28 mouse cellular contexts compared by ENCODE assay signal in the genomic region with DNA sequence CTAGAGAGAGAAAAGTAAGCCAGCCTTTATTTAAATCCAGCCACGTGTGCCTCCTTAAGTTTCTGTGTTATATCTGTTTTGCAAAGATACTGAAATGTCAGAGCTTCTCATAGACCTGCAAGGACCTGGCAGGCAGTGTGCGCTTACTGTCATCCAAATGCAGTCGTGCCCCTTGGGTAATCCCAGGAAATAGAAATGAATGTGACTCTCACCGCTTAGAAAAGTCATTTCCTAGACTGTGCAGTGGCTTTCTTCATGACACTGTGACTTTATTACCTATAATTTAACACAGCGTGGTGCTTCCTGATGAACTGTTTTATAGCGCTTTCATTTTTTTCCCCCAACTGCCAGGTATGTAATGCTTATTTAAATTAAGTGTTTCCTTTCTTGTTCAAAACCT.
A peak's percentile ranks its signal among the peaks of the same experiment; 100 is the strongest.
DNase-seq lines count a peak whose midpoint lies in the region; ATAC-seq and TF ChIP-seq lines count a peak whose summit lies in the region.
"Had no signal": no experiment of that assay in that cellular context is flagged by ENCODE, and none has a peak within 500 bp of the region (broad histone marks: within the 10 kb centered on the region; RNA-seq: fewer than 3 reads in every experiment).

No protein-coding gene starts in this region.

- TF ChIP-seq POLR2A in limb, embryonic 14.5 days (IDR thresholded peaks at IDR 0.05; ENCODE audit: borderline replicate concordance, extremely low read depth, insufficient read depth, insufficient read length) = no peak

- H3K27me3 ChIP-seq in forebrain, embryonic 16.5 days (replicated peaks; ENCODE audit: control insufficient read depth, insufficient read depth, low read length) = no peaks in the 10 kb centered on the region
- no peaks in the 10 kb centered on the region for H3K27me3 ChIP-seq in forebrain, embryonic 13.5 days
- no peaks in the 10 kb centered on the region for H3K27me3 ChIP-seq in limb, embryonic 14.5 days (ENCODE audit: control insufficient read depth, insufficient read depth, low read length)
- H3K27me3 ChIP-seq in limb, embryonic 10.5 days (ENCODE audit: low read depth, poor library complexity, severe bottlenecking) = no peaks in the 10 kb centered on the region
- H3K27me3 ChIP-seq in hindbrain, postnatal 0 days (ENCODE audit: insufficient read depth, low read length) = no peaks in the 10 kb centered on the region
- H3K27me3 ChIP-seq: limb, embryonic 12.5 days; lung, embryonic 15.5 days; midbrain, embryonic 15.5 days; stomach, embryonic 15.5 days had no signal

- TF ChIP-seq CTCF in hindbrain, postnatal 0 days (IDR thresholded peaks at IDR 0.05; ENCODE audit: low read depth) = no peak

- H3K9ac ChIP-seq in forebrain, embryonic 16.5 days (replicated peaks; ENCODE audit: low read depth, low read length) = no peak overlapping the region
- H3K9ac ChIP-seq in forebrain, embryonic 13.5 days = no peak overlapping the region
- no peak overlapping the region for H3K9ac ChIP-seq in limb, embryonic 14.5 days (ENCODE audit: low read depth, low read length, severe bottlenecking)
- H3K9ac ChIP-seq in hindbrain, postnatal 0 days (replicated peaks; ENCODE audit: low read length) = no peak overlapping the region
- H3K9ac ChIP-seq: limb, embryonic 12.5 days; lung, embryonic 15.5 days; midbrain, embryonic 15.5 days; stomach, embryonic 15.5 days had no signal

- DNase-seq in limb, embryonic 14.5 days (ENCODE audit: low spot score) = no peak
- DNase-seq in limb, embryonic 10.5 days (ENCODE audit: low spot score) = no peak
- DNase-seq in brain, adult 2 months (ENCODE audit: low read depth, low spot score) = peak; percentile 13
- peak; percentile 26 for DNase-seq in hindbrain, postnatal 0 days (ENCODE audit: low spot score)
- DNase-seq in left cerebral cortex, adult 8-10 months (ENCODE audit: low spot score in 2 of 2) = no peak
- DNase-seq: adrenal gland, adult 8-10 months; cerebellum, adult 11 months; cerebellum, adult 9-10 months; cerebellum, postnatal 36 days; gastrocnemius, adult 2 months; gastrocnemius, postnatal 36 days; heart, adult 18-20 months; heart, postnatal 36 days; kidney, adult 11 months; kidney, postnatal 14 days; layer of hippocampus, adult 9-11 months had no signal

- no peaks in the 10 kb centered on the region for H3K4me1 ChIP-seq in forebrain, embryonic 16.5 days (replicated peaks; ENCODE audit: control insufficient read depth, insufficient read depth, low read length)
- H3K4me1 ChIP-seq in forebrain, embryonic 13.5 days = no peaks in the 10 kb centered on the region
- no peaks in the 10 kb centered on the region for H3K4me1 ChIP-seq in limb, embryonic 14.5 days (ENCODE audit: control insufficient read depth, insufficient read depth, low read length)
- peaks cover 8% of the 10 kb centered on the region for H3K4me1 ChIP-seq in limb, embryonic 10.5 days
- no peaks in the 10 kb centered on the region for H3K4me1 ChIP-seq in hindbrain, postnatal 0 days (ENCODE audit: insufficient read depth, low read length)
- H3K4me1 ChIP-seq: lung, embryonic 15.5 days; midbrain, embryonic 15.5 days; stomach, embryonic 15.5 days had no signal

- ATAC-seq in forebrain, embryonic 16.5 days = peak; percentile 66; the same call in 1 of the 2 replicates
- ATAC-seq in forebrain, embryonic 13.5 days = no peak
- ATAC-seq in limb, embryonic 14.5 days (ENCODE audit: low FRiP score, low read depth) = peak; percentile 44
- ATAC-seq in hindbrain, postnatal 0 days = no peak
- no peak for ATAC-seq in erythroid progenitor cell, adult 5-6 weeks (replicated peaks; ENCODE audit: low FRiP score, poor library complexity, severe bottlenecking)
- ATAC-seq: inflammation-experienced regulatory T-cells, adult 6 months; midbrain, embryonic 15.5 days had no signal

- no peaks in the 10 kb centered on the region for H3K36me3 ChIP-seq in forebrain, embryonic 16.5 days (ENCODE audit: control insufficient read depth, insufficient read depth)
- H3K36me3 ChIP-seq in forebrain, embryonic 13.5 days (ENCODE audit: poor library complexity, severe bottlenecking) = no peaks in the 10 kb centered on the region
- H3K36me3 ChIP-seq in limb, embryonic 14.5 days (ENCODE audit: control insufficient read depth, insufficient read depth, low read length) = no peaks in the 10 kb centered on the region
- no peaks in the 10 kb centered on the region for H3K36me3 ChIP-seq in limb, embryonic 10.5 days
- no peaks in the 10 kb centered on the region for H3K36me3 ChIP-seq in hindbrain, postnatal 0 days (ENCODE audit: insufficient read depth, low read length)
- H3K36me3 ChIP-seq: G1E; limb, embryonic 12.5 days; lung, embryonic 15.5 days; midbrain, embryonic 15.5 days; stomach, embryonic 15.5 days had no signal

- no peak overlapping the region for H3K4me2 ChIP-seq in forebrain, embryonic 16.5 days (ENCODE audit: low read length)
- H3K4me2 ChIP-seq in forebrain, embryonic 13.5 days = no peak overlapping the region
- H3K4me2 ChIP-seq in limb, embryonic 14.5 days (replicated peaks; ENCODE audit: low read depth, low read length, severe bottlenecking) = no peak overlapping the region
- no peak overlapping the region for H3K4me2 ChIP-seq in hindbrain, postnatal 0 days (ENCODE audit: low read depth, low read length)
- H3K4me2 ChIP-seq: heart, embryonic 11.5 days; limb, embryonic 12.5 days; liver, embryonic 11.5 days; lung, embryonic 15.5 days; midbrain, embryonic 15.5 days; stomach, embryonic 15.5 days had no signal

- H3K9me3 ChIP-seq in forebrain, embryonic 16.5 days (ENCODE audit: control insufficient read depth, low read length) = no peaks in the 10 kb centered on the region
- H3K9me3 ChIP-seq in forebrain, embryonic 13.5 days (replicated peaks) = no peaks in the 10 kb centered on the region
- H3K9me3 ChIP-seq in limb, embryonic 14.5 days (ENCODE audit: control insufficient read depth, low read length) = no peaks in the 10 kb centered on the region
- H3K9me3 ChIP-seq in limb, embryonic 10.5 days (replicated peaks) = no peaks in the 10 kb centered on the region
- H3K9me3 ChIP-seq in hindbrain, postnatal 0 days (ENCODE audit: low read length) = no peaks in the 10 kb centered on the region
- H3K9me3 ChIP-seq: G1E; limb, embryonic 12.5 days; lung, embryonic 15.5 days; midbrain, embryonic 15.5 days; stomach, embryonic 15.5 days had no signal

- no peak overlapping the region for H3K4me3 ChIP-seq in forebrain, embryonic 16.5 days (replicated peaks; ENCODE audit: low read length)
- H3K4me3 ChIP-seq in forebrain, embryonic 13.5 days = no peak overlapping the region
- H3K4me3 ChIP-seq in limb, embryonic 14.5 days (replicated peaks; ENCODE audit: low read length) = no peak overlapping the region
- no peak overlapping the region for H3K4me3 ChIP-seq in limb, embryonic 10.5 days
- no peak overlapping the region for H3K4me3 ChIP-seq in hindbrain, postnatal 0 days (ENCODE audit: low read length)
- H3K4me3 ChIP-seq: gastrocnemius, adult 2 months; limb, embryonic 12.5 days; lung, embryonic 15.5 days; midbrain, embryonic 15.5 days; myocyte; stomach, embryonic 15.5 days had no signal

- H3K27ac ChIP-seq in forebrain, embryonic 16.5 days (ENCODE audit: low read length) = no peak overlapping the region
- no peak overlapping the region for H3K27ac ChIP-seq in forebrain, embryonic 13.5 days
- no peak overlapping the region for H3K27ac ChIP-seq in limb, embryonic 14.5 days (replicated peaks; ENCODE audit: low read depth, low read length)
- no peak overlapping the region for H3K27ac ChIP-seq in limb, embryonic 10.5 days
- no peak overlapping the region for H3K27ac ChIP-seq in hindbrain, postnatal 0 days
- H3K27ac ChIP-seq: gastrocnemius, adult 2 months; limb, embryonic 12.5 days; lung, embryonic 15.5 days; midbrain, embryonic 15.5 days; stomach, embryonic 15.5 days had no signal

- WGBS in forebrain, embryonic 16.5 days = 77% methylated on average over 6 of the region's 6 CpGs
- WGBS in forebrain, embryonic 13.5 days = 77% methylated on average over 6 of the region's 6 CpGs
- WGBS in limb, embryonic 14.5 days = 15% methylated on average over 6 of the region's 6 CpGs
- WGBS in limb, embryonic 10.5 days = 56% methylated on average over 6 of the region's 6 CpGs
- 65% methylated on average over 6 of the region's 6 CpGs for WGBS in hindbrain, postnatal 0 days

Comparison
In these comparisons a context has a peak if more than half of its experiments do, and no peak if none do; other contexts are left out.
1. ATAC-seq: peak in forebrain, embryonic 16.5 days (single experiment) and limb, embryonic 14.5 days (single experiment); none in forebrain, embryonic 13.5 days (single experiment), hindbrain, postnatal 0 days (single experiment) and erythroid progenitor cell, adult 5-6 weeks (single experiment).
2. DNase-seq: peak in brain, adult 2 months (single experiment) and hindbrain, postnatal 0 days (single experiment); none in limb, embryonic 14.5 days (single experiment), limb, embryonic 10.5 days (single experiment) and left cerebral cortex, adult 8-10 months (0 of 2).